Mouse (Mus musculus) heart, embryonic 15.5 days (tissue): ENCODE results near the gene Acss3. TPM values are rescaled to one million over a fixed set of nuclear protein-coding genes. Genes with fewer than 3 reads are reported as not detected.

Source experiments
- ATAC-seq: fragments of 200-750 bp; cut with Nextera tagmentation; replicated peaks from 2 replicates; pipeline ENCODE4 v1.8.0; 2017; ENCODE audit warnings: low read depth, moderate TSS enrichment; ENCODE audit not compliant: insufficient number of reproducible peaks, insufficient read depth, low FRiP score
- H3K27ac ChIP-seq: fragments of 300-500 bp; sonication (generic); 2 replicates; pipeline ENCODE4 v1.5.1; 2015; ENCODE audit warnings: mild to moderate bottlenecking, inconsistent platforms
- H3K27me3 ChIP-seq: fragments of 300-500 bp; sonication (generic); 2 replicates; pipeline ENCODE4 v1.6.1; 2015; ENCODE audit warnings: inconsistent platforms
- H3K36me3 ChIP-seq: fragments of 300-500 bp; sonication (generic); 2 replicates; pipeline ENCODE4 v1.6.1; 2015; ENCODE audit warnings: mild to moderate bottlenecking, inconsistent platforms
- H3K4me1 ChIP-seq: fragments of 300-500 bp; sonication (generic); replicated peaks from 2 replicates; pipeline ENCODE4 v1.6.1; 2015; ENCODE audit warnings: inconsistent platforms
- H3K4me2 ChIP-seq: fragments of 300-500 bp; sonication (generic); 2 replicates; pipeline ENCODE4 v1.6.1; 2015; ENCODE audit warnings: inconsistent platforms, mild to moderate bottlenecking, moderate library complexity
- H3K4me3 ChIP-seq: fragments of 300-500 bp; sonication (generic); 2 replicates; pipeline ENCODE4 v1.5.1; 2015; ENCODE audit warnings: mild to moderate bottlenecking, inconsistent platforms
- H3K9ac ChIP-seq: fragments of 300-500 bp; sonication (generic); 2 replicates; pipeline ENCODE4 v1.6.1; 2015; ENCODE audit warnings: mild to moderate bottlenecking, inconsistent platforms
- H3K9me3 ChIP-seq: fragments of 300-500 bp; sonication (generic); replicated peaks from 2 replicates; pipeline ENCODE4 v1.6.1; 2016; ENCODE audit warnings: inconsistent platforms
- WGBS: fragments of 180-500 bp; shearing (Covaris S2); methylation state at CpG from one replicate; pipeline ENCODE4 v1.1.7; 2015; ENCODE audit warnings: mixed read lengths; 5-methylcytosine and 5-hydroxymethylcytosine counted together
- polyA plus RNA-seq: library from polyadenylated mRNA; unstranded; fragments of >200 nt; fragmentation: Nextera tagmentation; extraction: Ambion mirVana; gene quantifications from 2 replicates; pipeline ENCODE4 v1.2.1, GENCODE M21; 2015

Acss3 gene
- polyA plus RNA-seq: 2.2 and 3.0 TPM in 2 replicates

DNA sequence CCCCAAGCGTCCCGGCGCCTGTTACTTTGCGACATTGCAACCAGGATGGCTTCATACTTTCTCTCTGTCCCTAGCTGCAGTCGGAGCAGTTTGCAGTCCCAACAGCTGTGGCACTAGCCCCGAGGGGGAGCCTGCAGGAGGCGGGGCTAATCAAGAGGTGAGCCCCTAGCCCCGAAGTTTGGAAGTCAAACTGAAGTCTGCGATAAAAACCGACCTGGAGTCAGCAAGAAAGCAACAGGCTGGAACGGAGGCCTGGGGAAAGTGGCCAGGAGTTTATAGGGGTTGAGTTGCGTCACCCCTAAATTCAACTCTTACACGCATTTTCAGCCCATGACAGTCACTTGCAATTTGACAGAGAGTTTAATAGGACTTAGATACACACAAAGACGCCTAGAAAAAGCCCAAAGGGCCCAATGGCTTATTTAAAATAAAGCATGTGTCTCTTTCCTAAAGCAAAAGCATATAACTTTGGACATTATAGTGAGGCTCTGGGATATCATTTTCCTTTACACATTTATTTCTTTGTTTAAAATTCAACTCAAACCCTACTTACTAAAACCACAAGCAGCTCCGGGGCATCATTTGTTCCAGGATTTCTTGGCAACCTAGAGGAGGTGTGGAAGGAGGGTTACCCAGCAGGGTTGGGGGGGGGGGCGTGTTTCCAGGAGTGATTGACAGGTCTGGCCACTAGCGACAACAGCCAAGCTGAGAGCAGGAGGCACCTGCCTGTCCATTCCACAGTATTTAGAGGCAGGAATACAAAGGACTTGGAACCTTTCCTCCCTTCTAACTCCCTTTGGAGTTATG lies at the start of gene Acss3:
Gene Acss3 (minus strand): TSS at position 140 of the 807 bp plus-strand sequence.
- peak within 1 kb of the TSS; percentile 68 for H3K4me3 ChIP-seq
- peak within 1 kb of the TSS; percentile 63 for H3K27ac ChIP-seq
- H3K27me3 ChIP-seq: no peaks in the 10 kb centered on the region
- peak within 1 kb of the TSS; percentile 67 for H3K9ac ChIP-seq
- H3K9me3 ChIP-seq: no peaks in the 10 kb centered on the region
- ATAC-seq: peak; percentile 91
- 3% methylated on average over 17 of the region's 17 CpGs for WGBS
- no peaks in the 10 kb centered on the region for H3K36me3 ChIP-seq
- H3K4me2 ChIP-seq: peak within 1 kb of the TSS; percentile 79
- H3K4me1 ChIP-seq: no peaks in the 10 kb centered on the region; the same call in 1 of the 2 replicates

DNA sequence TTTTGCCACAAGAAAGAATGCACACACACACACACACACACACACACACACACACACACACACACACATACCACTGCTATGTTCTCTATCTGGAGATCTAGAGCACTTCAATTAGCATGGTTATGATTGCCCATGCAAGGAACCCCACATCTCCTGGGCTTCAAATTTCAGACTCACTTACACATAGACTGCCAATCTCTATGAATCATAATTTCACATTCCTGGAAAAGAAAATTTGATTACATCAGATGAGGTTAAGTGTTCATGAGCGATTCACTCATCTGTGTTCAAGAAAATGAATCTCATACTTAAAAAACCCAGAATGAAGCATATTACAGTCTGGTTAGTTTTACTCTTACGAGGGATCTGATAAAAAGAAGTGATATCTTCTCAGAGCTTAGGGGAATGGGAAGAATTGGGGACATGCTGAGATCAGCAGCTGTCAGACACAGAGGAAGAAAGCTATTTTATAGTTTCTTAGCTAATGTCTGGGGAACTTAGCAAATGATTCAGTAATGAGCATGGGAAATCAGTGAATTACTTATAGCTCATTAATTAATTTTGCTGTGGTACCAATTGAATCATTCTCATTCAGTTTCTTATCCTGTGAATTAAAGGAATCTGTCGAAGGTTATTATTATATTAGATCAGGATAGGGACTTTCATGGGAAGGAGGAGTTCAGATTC lies 48.7 kb upstream of the Acss3 start:
- ATAC-seq: no peak
- no peaks in the 10 kb centered on the region for H3K27me3 ChIP-seq
- no peaks in the 10 kb centered on the region for H3K9me3 ChIP-seq
- H3K4me1 ChIP-seq: no peaks in the 10 kb centered on the region
- WGBS: 67% methylated on average over 3 of the region's 3 CpGs
- no peak overlapping the region for H3K4me2 ChIP-seq
- H3K9ac ChIP-seq: no peak overlapping the region
- no peak overlapping the region for H3K4me3 ChIP-seq
- no peaks in the 10 kb centered on the region for H3K36me3 ChIP-seq
- H3K27ac ChIP-seq: no peak overlapping the region

DNA sequence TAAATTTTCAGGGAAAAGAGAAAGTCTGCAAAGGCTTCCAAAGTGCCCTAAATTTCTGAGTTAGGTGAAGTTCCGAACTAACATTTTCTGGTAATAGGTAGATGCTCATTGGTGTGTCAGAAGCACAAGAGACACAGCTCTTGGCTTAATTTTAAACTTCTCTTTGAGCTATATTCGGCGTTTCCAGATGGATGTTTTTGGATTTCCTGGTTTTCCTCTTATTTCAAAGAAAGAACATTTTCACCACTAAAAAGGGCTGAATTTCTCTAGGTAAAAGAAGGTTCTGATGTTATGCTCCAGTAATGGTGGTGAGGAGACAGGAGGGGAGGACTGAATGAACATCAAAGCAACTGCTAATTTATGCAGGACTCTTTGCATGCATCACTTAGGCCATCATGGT lies 43.0 kb upstream of the Acss3 start:
- no peaks in the 10 kb centered on the region for H3K36me3 ChIP-seq
- H3K9ac ChIP-seq: no peak overlapping the region
- no peak overlapping the region for H3K27ac ChIP-seq
- H3K4me2 ChIP-seq: no peak overlapping the region
- 86% methylated on average over 3 of the region's 3 CpGs for WGBS
- H3K9me3 ChIP-seq: no peaks in the 10 kb centered on the region
- H3K4me1 ChIP-seq: no peaks in the 10 kb centered on the region
- H3K4me3 ChIP-seq: no peak overlapping the region
- ATAC-seq: no peak
- no peaks in the 10 kb centered on the region for H3K27me3 ChIP-seq

DNA sequence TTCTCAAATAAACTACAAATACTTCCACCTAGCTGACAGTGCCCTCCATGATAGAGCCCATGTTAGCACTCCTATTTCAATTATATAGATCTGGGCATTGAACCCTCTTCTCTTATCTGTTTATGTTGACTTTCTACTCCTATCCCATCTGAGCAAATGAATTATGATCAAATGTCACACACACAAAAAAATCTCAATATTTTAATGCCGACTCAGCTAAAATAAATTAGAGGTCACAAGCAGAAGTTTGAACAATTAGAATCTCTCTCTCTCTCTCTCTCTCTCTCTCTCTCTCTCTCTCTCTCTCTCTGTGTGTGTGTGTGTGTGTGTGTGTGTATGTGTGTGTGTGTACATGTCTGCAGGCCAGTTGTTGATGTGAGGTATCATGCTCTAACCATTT lies 25.3 kb upstream of the Acss3 start:
- no peak overlapping the region for H3K27ac ChIP-seq
- no peaks in the 10 kb centered on the region for H3K27me3 ChIP-seq
- H3K9ac ChIP-seq: no peak overlapping the region
- H3K9me3 ChIP-seq: no peaks in the 10 kb centered on the region
- no peaks in the 10 kb centered on the region for H3K4me1 ChIP-seq
- H3K4me3 ChIP-seq: no peak overlapping the region
- no peak for ATAC-seq
- H3K4me2 ChIP-seq: no peak overlapping the region
- WGBS: 77% methylated on average over 1 of the region's 1 CpGs
- no peaks in the 10 kb centered on the region for H3K36me3 ChIP-seq

DNA sequence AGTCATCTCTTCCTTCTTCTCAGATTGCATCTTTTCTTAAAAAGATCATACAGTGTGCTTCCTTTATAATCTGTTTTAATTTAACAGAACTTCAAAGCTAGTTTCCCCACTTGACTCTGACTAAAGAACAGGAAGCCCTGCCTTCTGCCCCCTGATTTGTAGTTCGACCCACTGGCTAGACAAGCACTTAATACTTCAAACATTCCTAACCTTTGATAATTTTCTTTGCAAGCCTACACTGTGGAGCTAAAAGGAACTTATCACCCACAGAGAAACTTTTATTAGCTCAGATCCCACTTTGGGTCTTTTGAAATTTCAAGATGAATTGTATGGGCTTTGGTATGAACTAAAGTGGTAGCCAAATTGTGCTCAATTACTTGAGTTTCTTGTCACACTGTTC lies 20.5 kb upstream of the Acss3 start:
- Histone ChIP-seq H3K27ac (no peak overlapping the region), H3K4me3 (no peak overlapping the region), H3K9ac (no peak overlapping the region), H3K9me3 (no peaks in the 10 kb centered on the region), H3K36me3 (no peaks in the 10 kb centered on the region), H3K4me1 (no peaks in the 10 kb centered on the region), H3K4me2 (no peak overlapping the region), H3K27me3 (no peaks in the 10 kb centered on the region)
- ATAC-seq: no peak
- 28% methylated on average over 1 of the region's 1 CpGs for WGBS

DNA sequence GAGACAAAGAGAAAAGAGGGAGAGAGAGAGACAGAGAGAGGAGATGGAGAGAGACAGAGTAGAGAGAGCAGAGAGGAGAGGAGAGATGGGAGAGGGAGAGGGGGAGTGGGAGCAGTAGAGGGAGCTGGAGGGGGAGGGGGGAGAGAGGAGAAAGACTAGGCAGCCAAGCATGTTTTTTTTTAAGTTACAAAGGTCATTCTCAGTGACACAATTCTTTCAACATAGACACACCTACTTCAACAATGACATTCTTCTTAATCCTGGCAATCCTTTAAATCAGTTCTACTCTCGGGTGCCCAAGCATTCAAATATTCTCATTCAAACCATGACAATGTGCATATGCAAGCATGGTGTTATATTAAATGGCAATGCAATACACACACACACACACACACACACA lies 19.4 kb upstream of the Acss3 start:
- H3K36me3 ChIP-seq: no peaks in the 10 kb centered on the region
- no peaks in the 10 kb centered on the region for H3K27me3 ChIP-seq
- H3K4me2 ChIP-seq: no peak overlapping the region
- no peak for ATAC-seq
- H3K4me1 ChIP-seq: no peaks in the 10 kb centered on the region
- no peak overlapping the region for H3K4me3 ChIP-seq
- no peaks in the 10 kb centered on the region for H3K9me3 ChIP-seq
- H3K9ac ChIP-seq: no peak overlapping the region
- WGBS: 68% methylated on average over 1 of the region's 1 CpGs
- no peak overlapping the region for H3K27ac ChIP-seq

DNA sequence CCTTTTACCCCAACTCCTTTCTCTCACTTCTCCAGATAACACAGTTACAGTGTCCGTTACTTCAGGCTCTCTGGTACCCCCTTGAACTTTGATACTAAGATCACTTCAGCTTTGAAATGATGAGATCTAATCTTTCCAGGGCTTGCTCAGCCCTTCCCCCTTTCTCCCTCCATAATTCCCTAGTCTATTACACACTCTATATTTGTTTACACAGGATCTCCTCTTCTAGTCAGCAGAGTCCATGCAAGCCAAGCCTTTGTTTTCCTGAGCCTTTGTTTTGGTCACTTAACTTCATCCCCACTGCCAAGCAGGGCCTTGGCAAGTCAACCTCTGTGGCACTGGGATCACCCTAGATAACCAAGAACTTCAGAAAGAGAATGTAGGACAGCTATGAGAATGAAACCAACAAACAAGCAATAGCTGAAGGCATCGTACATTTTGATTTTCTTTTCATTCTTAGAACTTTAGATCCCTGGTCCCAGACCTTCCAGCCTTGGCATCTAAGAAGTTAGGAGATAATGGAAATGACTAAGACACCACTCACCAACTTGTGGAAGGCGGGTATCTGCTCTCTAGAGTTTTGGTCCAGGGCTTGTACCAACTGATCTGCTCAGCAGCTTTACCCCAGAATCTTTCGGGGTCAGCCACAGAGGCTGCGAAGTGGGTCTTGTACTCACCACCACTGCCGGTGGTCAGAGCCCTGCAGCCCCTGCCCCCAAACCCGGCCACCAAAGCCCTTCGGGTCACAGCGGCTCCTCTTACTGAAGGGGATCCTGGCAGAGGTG lies 532 bp downstream of the Acss3 start:
- Histone ChIP-seq H3K9ac (peak overlapping the region; percentile 67), H3K4me1 (no peaks in the 10 kb centered on the region; the same call in 1 of the 2 replicates), H3K4me2 (peak overlapping the region; percentile 79), H3K27ac (peak overlapping the region; percentile 63), H3K9me3 (no peaks in the 10 kb centered on the region), H3K36me3 (no peaks in the 10 kb centered on the region), H3K27me3 (no peaks in the 10 kb centered on the region), H3K4me3 (peak overlapping the region; percentile 68)
- no peak for ATAC-seq
- 8% methylated on average over 9 of the region's 9 CpGs for WGBS

DNA sequence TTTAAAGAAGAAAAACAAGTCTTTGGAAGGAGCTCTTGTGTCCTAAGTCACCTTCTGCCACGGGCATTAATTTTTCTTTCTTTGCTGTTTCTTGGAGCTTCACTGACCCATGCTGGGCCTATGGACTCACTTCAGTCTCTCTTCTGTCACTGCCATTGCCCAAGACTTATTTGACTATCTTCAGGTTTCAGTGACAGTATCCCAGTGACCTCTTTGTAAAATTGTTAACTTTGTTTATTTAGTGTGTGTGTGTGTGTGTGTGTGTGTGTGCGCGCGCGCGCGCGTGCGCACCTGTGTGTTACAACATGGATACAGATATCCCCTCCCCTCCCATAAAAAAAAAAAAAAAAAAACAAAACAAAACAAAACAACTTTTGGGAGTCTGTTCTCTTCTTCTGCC lies 2.2 kb downstream of the Acss3 start:
- Histone ChIP-seq H3K4me3 (no peak overlapping the region), H3K27ac (no peak overlapping the region), H3K4me2 (no peak overlapping the region), H3K4me1 (no peaks in the 10 kb centered on the region; the same call in 1 of the 2 replicates), H3K9ac (no peak overlapping the region), H3K36me3 (no peaks in the 10 kb centered on the region), H3K9me3 (no peaks in the 10 kb centered on the region), H3K27me3 (no peaks in the 10 kb centered on the region)
- WGBS: 96% methylated on average over 9 of the region's 9 CpGs
- no peak for ATAC-seq

DNA sequence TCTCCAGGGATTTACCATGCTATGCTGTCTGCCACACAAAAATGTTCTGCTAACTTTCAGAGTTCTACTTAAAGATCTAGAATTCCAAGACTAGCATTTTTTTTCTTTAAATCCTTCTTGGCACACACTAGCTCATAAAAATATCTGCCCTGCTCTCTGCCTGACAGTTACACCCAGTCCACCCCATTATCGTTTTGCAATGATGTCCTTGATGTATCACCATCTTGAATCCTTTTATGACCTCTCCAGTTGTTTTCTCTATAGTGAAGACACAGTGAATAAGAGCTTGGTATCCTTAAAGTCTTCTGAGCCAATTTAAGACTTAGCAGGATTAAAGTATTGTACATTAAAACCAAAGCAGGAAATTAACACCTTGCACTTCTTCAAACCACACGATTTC lies 4.3 kb downstream of the Acss3 start:
- no peak for ATAC-seq
- no peak overlapping the region for H3K4me3 ChIP-seq

DNA sequence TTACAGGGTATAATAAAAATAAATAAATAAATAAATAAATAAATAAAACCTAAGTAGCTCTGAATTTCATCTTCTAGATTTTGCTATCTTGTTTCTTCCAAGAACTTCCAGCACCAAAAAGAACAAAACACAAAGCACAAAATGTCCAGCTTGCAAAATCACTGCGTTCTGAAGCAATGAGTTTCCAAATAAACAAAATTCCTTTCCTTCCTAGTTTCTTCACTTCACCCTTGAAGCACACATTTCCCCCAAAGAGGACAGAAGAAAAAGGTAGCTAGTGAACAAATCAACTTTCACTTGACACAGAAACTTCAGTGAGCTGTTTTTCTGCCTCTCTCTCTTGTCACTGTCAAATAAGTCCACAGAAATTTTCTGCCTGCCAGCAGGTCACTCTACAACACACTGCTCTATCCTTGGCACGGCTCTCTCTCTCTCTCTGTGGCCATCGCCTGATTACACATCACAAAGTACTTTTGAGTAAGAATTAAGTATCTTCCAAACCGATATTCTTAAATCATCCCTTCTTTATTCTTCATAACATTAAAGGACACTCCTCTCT lies 6.7 kb downstream of the Acss3 start:
- H3K27ac ChIP-seq: no peak overlapping the region
- H3K4me3 ChIP-seq: no peak overlapping the region
- H3K27me3 ChIP-seq: no peaks in the 10 kb centered on the region
- H3K4me1 ChIP-seq: no peaks in the 10 kb centered on the region
- H3K9me3 ChIP-seq: no peaks in the 10 kb centered on the region
- no peak overlapping the region for H3K9ac ChIP-seq
- no peak for ATAC-seq
- WGBS: 57% methylated on average over 4 of the region's 4 CpGs
- no peaks in the 10 kb centered on the region for H3K36me3 ChIP-seq
- no peak overlapping the region for H3K4me2 ChIP-seq

More for the DNA sequence above, 4.3 kb downstream of the Acss3 start:
- no peaks in the 10 kb centered on the region for H3K36me3 ChIP-seq
- H3K27ac ChIP-seq: no peak overlapping the region
- no peaks in the 10 kb centered on the region for H3K9me3 ChIP-seq
- 72% methylated on average over 2 of the region's 2 CpGs for WGBS
- H3K27me3 ChIP-seq: no peaks in the 10 kb centered on the region
- H3K4me1 ChIP-seq: no peaks in the 10 kb centered on the region; the same call in 1 of the 2 replicates
- H3K9ac ChIP-seq: no peak overlapping the region
- no peak overlapping the region for H3K4me2 ChIP-seq
